ENCODE assay signal across 8 mouse cellular contexts in the genomic region with DNA sequence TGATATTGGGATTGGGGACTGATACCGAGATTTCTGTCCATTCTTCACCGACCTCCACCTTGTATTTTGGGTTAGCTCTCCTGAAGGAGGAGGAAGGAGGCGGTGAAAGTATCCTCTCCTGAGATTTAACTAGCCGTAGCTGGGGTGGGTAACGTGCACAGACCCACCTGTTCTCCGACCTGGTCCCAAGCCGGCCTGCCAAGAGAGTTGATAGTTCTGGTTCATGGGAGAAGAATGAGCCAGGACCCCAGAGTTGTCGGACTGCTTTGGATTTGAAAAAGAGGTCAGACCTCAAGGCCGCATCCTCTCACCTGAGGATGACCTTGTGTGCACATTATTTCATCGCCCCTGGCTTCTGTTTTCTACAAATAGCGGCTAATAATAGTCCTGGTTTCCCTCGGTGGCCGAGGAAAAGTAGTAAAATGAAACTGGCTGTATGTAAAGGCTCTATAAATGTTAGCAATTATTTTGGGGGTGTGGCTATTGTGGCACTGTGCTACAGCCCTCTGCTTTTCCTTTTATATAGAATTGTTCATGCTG. TPM values are rescaled to one million over a fixed set of nuclear protein-coding genes. Genes with fewer than 3 reads are reported as not detected.
DNase-seq lines count a peak whose midpoint lies in the region; ATAC-seq lines count a peak whose summit lies in the region.

No protein-coding gene starts in this region.

- H3K27me3 ChIP-seq in forebrain, embryonic 11.5 days (ENCODE audit: control insufficient read depth, insufficient read depth, low read length) = no peaks in the 10 kb centered on the region
- H3K27me3 ChIP-seq in midbrain, embryonic 13.5 days = no peaks in the 10 kb centered on the region

- no peaks in the 10 kb centered on the region for H3K36me3 ChIP-seq in forebrain, embryonic 11.5 days (ENCODE audit: control insufficient read depth, insufficient read depth, low read length)
- H3K36me3 ChIP-seq in midbrain, embryonic 13.5 days = peaks cover under 1% of the 10 kb centered on the region; the same call in 1 of the 2 replicates

- H3K4me1 ChIP-seq in forebrain, embryonic 11.5 days (replicated peaks; ENCODE audit: control insufficient read depth, insufficient read depth, low read length) = peaks cover 4% of the 10 kb centered on the region; the same call in 1 of the 2 replicates
- peaks cover 45% of the 10 kb centered on the region for H3K4me1 ChIP-seq in midbrain, embryonic 13.5 days (replicated peaks)

- H3K4me2 ChIP-seq in forebrain, embryonic 11.5 days (ENCODE audit: low read depth, low read length, severe bottlenecking) = peak overlapping the region; percentile 62
- H3K4me2 ChIP-seq in midbrain, embryonic 13.5 days (replicated peaks) = peak overlapping the region; percentile 81

- WGBS in forebrain, embryonic 11.5 days = 1% methylated on average over 13 of the region's 13 CpGs
- WGBS in midbrain, embryonic 13.5 days = under 1% methylated on average over 13 of the region's 13 CpGs

- H3K27ac ChIP-seq in forebrain, embryonic 11.5 days (ENCODE audit: low read depth, low read length) = peak overlapping the region; percentile 92
- H3K27ac ChIP-seq in midbrain, embryonic 13.5 days = peak overlapping the region; percentile 98

- peak overlapping the region; percentile 79 for H3K4me3 ChIP-seq in forebrain, embryonic 11.5 days (ENCODE audit: low read depth, low read length)
- H3K4me3 ChIP-seq in midbrain, embryonic 13.5 days (replicated peaks) = peak overlapping the region; percentile 79

- no peaks in the 10 kb centered on the region for H3K9me3 ChIP-seq in forebrain, embryonic 11.5 days (ENCODE audit: control insufficient read depth, low read length)
- no peaks in the 10 kb centered on the region for H3K9me3 ChIP-seq in midbrain, embryonic 13.5 days

- intact Hi-C loops in left cerebral cortex, postnatal 4 days (cut with DNase I) = no loop called here
- intact Hi-C loops in left cerebral cortex, postnatal 36 days (cut with DNase I) = loop anchor here (10.0 kb wide), 1 partner anchor 589 kb away; a partner anchor contains a TSS

- ATAC-seq in forebrain, embryonic 11.5 days (replicated peaks; ENCODE audit: low FRiP score) = no peak
- ATAC-seq in midbrain, embryonic 13.5 days = no peak

- H3K9ac ChIP-seq in forebrain, embryonic 11.5 days (ENCODE audit: low read length) = peak overlapping the region; percentile 85
- peak overlapping the region; percentile 91 for H3K9ac ChIP-seq in midbrain, embryonic 13.5 days (replicated peaks)

- peak; percentile 12 for DNase-seq in left cerebral cortex, postnatal 4 days
- DNase-seq in left cerebral cortex, postnatal 36 days (ENCODE audit: low spot score in 2 of 2) = no peak
- peak; percentile 34 for DNase-seq in NIH3T3 (ENCODE audit: low read depth)
- DNase-seq in forebrain, embryonic 11.5 days (ENCODE audit: low spot score) = no peak
- DNase-seq in kidney, adult 8-10 months = peak; percentile 11 to 14
- DNase-seq in ovary, postnatal 36 days (ENCODE audit: low spot score) = no peak
- no peak for DNase-seq in adipocyte (ENCODE audit: low spot score)

RNA-seq across cellular contexts. Expression of a gene that starts 1.0 kb away (rescaled TPM):
- total RNA-seq in left cerebral cortex, postnatal 4 days (2021) = 100 to 1,000 TPM; 630 to 657 TPM
- 100 to 1,000 TPM; 535 to 639 TPM for total RNA-seq in left cerebral cortex, postnatal 36 days (2021)
- 523 and 567 TPM in 2 replicates for polyA plus RNA-seq in forebrain, embryonic 11.5 days (2014; fragmentation: Nextera tagmentation; extraction: Ambion mirVana)
- polyA plus RNA-seq in midbrain, embryonic 13.5 days (2015; fragmentation: Nextera tagmentation; extraction: Ambion mirVana) = 636 and 655 TPM in 2 replicates

RNA-seq across cellular contexts. Expression of a gene that starts 26.6 kb away (rescaled TPM):
- not detected for total RNA-seq in left cerebral cortex, postnatal 4 days (2021)
- total RNA-seq in left cerebral cortex, postnatal 36 days (2021) = not detected
- polyA plus RNA-seq in forebrain, embryonic 11.5 days (2014; fragmentation: Nextera tagmentation; extraction: Ambion mirVana) = not detected in 2 replicates
- not detected in 2 replicates for polyA plus RNA-seq in midbrain, embryonic 13.5 days (2015; fragmentation: Nextera tagmentation; extraction: Ambion mirVana)

RNA-seq across cellular contexts. Expression of a gene that starts 41.2 kb away (rescaled TPM):
- total RNA-seq in left cerebral cortex, postnatal 4 days (2021) = not detected
- total RNA-seq in left cerebral cortex, postnatal 36 days (2021) = not detected
- polyA plus RNA-seq in forebrain, embryonic 11.5 days (2014; fragmentation: Nextera tagmentation; extraction: Ambion mirVana) = not detected in 2 replicates
- polyA plus RNA-seq in midbrain, embryonic 13.5 days (2015; fragmentation: Nextera tagmentation; extraction: Ambion mirVana) = not detected in 2 replicates

RNA-seq across cellular contexts. Expression of a gene that starts 50.2 kb away (rescaled TPM):
- total RNA-seq in left cerebral cortex, postnatal 4 days (2021) = not detected
- not detected for total RNA-seq in left cerebral cortex, postnatal 36 days (2021)
- not detected in 2 replicates for polyA plus RNA-seq in forebrain, embryonic 11.5 days (2014; fragmentation: Nextera tagmentation; extraction: Ambion mirVana)
- not detected in 2 replicates for polyA plus RNA-seq in midbrain, embryonic 13.5 days (2015; fragmentation: Nextera tagmentation; extraction: Ambion mirVana)

Comparison
In these comparisons a context has a peak if more than half of its experiments do, and no peak if none do; other contexts are left out.
1. DNase-seq: peak in left cerebral cortex, postnatal 4 days (single experiment), NIH3T3 (single experiment) and kidney, adult 8-10 months (2 of 2); none in left cerebral cortex, postnatal 36 days (0 of 2), forebrain, embryonic 11.5 days (single experiment), ovary, postnatal 36 days (single experiment) and adipocyte (single experiment).